ENCODE assay signal across 11 mouse cellular contexts in genomic region chr5:125120517-125121303, GRCm38 (mm10). TPM values are rescaled to one million over a fixed set of nuclear protein-coding genes. Genes with fewer than 3 reads are reported as not detected.
DNase-seq lines count a peak whose midpoint lies in the region; ATAC-seq and TF ChIP-seq lines count a peak whose summit lies in the region.
"Had no signal": no experiment of that assay in that cellular context is flagged by ENCODE, and none has a peak within 500 bp of the region (broad histone marks: within the 10 kb centered on the region; RNA-seq: fewer than 3 reads in every experiment).

No protein-coding gene starts in this region.

- ATAC-seq in lung, embryonic 14.5 days (ENCODE audit: insufficient read depth), result no peak
- ATAC-seq in hindbrain, embryonic 15.5 days (ENCODE audit: low FRiP score, low read depth), result no peak

- H3K9me3 ChIP-seq in lung, embryonic 14.5 days (ENCODE audit: low read depth, low read length), result no peaks in the 10 kb centered on the region
- H3K9me3 ChIP-seq in hindbrain, embryonic 15.5 days, result no peaks in the 10 kb centered on the region
- H3K9me3 ChIP-seq: embryonic facial prominence, embryonic 13.5 days had no signal

- WGBS in lung, embryonic 14.5 days, result 60% methylated on average over 17 of the region's 17 CpGs
- 66% methylated on average over 17 of the region's 17 CpGs for WGBS in hindbrain, embryonic 15.5 days

- no peaks in the 10 kb centered on the region for H3K27me3 ChIP-seq in lung, embryonic 14.5 days (ENCODE audit: insufficient read depth, low read length)
- H3K27me3 ChIP-seq in hindbrain, embryonic 15.5 days, result no peaks in the 10 kb centered on the region
- H3K27me3 ChIP-seq: embryonic facial prominence, embryonic 13.5 days had no signal

- DNase-seq in lung, embryonic 14.5 days, result peak; percentile 66
- DNase-seq in lung, adult 18-20 months, result no peak
- DNase-seq in embryo, embryonic 10.5 days (ENCODE audit: low spot score), result peak; percentile 53
- DNase-seq in retina, embryonic 14.5 days (ENCODE audit: low spot score), result peak; percentile 77
- DNase-seq in layer of hippocampus, postnatal 36 days, result no peak
- no peak for DNase-seq in T-cell, adult 2 months (ENCODE audit: low spot score)
- DNase-seq: gastrocnemius, postnatal 36 days; kidney, adult 8-10 months; right cerebral cortex, postnatal 25 days had no signal

- no peak overlapping the region for H3K4me2 ChIP-seq in lung, embryonic 14.5 days
- no peak overlapping the region for H3K4me2 ChIP-seq in hindbrain, embryonic 15.5 days
- H3K4me2 ChIP-seq: embryonic facial prominence, embryonic 13.5 days had no signal

- no peak for TF ChIP-seq CTCF in lung, embryonic 14.5 days (IDR thresholded peaks at IDR 0.05; ENCODE audit: low read depth)

- peaks cover 68% of the 10 kb centered on the region for H3K36me3 ChIP-seq in lung, embryonic 14.5 days (ENCODE audit: insufficient read depth)
- H3K36me3 ChIP-seq in hindbrain, embryonic 15.5 days, result peaks cover 22% of the 10 kb centered on the region

- H3K27ac ChIP-seq in lung, embryonic 14.5 days (ENCODE audit: low read depth), result peak overlapping the region; percentile 50; the same call in 1 of the 2 replicates
- peak overlapping the region; percentile 59 for H3K27ac ChIP-seq in hindbrain, embryonic 15.5 days (replicated peaks)
- H3K27ac ChIP-seq: embryonic facial prominence, embryonic 13.5 days had no signal

- no peak overlapping the region for H3K9ac ChIP-seq in lung, embryonic 14.5 days
- H3K9ac ChIP-seq in hindbrain, embryonic 15.5 days, result no peak overlapping the region; the same call in 1 of the 2 replicates
- H3K9ac ChIP-seq: embryonic facial prominence, embryonic 13.5 days had no signal

- H3K4me1 ChIP-seq in lung, embryonic 14.5 days (ENCODE audit: insufficient read depth), result peaks cover 8% of the 10 kb centered on the region
- H3K4me1 ChIP-seq in hindbrain, embryonic 15.5 days (replicated peaks), result peaks cover 51% of the 10 kb centered on the region

- no peak overlapping the region for H3K4me3 ChIP-seq in lung, embryonic 14.5 days (ENCODE audit: low read depth, low read length)
- H3K4me3 ChIP-seq in hindbrain, embryonic 15.5 days, result no peak overlapping the region
- H3K4me3 ChIP-seq: embryonic facial prominence, embryonic 13.5 days had no signal

RNA-seq across cellular contexts. Expression of gene Ncor2, which starts 58.3 kb away (rescaled TPM):
- 34.9 and 36.5 TPM in 2 replicates for polyA plus RNA-seq in lung, embryonic 14.5 days (2014; fragmentation: Nextera tagmentation; extraction: Ambion mirVana)
- 26.3 and 28.7 TPM in 2 replicates for polyA plus RNA-seq in hindbrain, embryonic 15.5 days (2015; fragmentation: Nextera tagmentation; extraction: Ambion mirVana)
- total RNA-seq in layer of hippocampus, postnatal 36 days (2021), result 100 to 1,000 TPM; 266 to 300 TPM

Comparison
In these comparisons a context has a peak if more than half of its experiments do, and no peak if none do; other contexts are left out.
1. DNase-seq: peak in lung, embryonic 14.5 days (single experiment), embryo, embryonic 10.5 days (single experiment) and retina, embryonic 14.5 days (single experiment); none in lung, adult 18-20 months (0 of 2), layer of hippocampus, postnatal 36 days (0 of 2) and T-cell, adult 2 months (single experiment).